14 mouse cellular contexts compared by ENCODE assay signal in the genomic region with DNA sequence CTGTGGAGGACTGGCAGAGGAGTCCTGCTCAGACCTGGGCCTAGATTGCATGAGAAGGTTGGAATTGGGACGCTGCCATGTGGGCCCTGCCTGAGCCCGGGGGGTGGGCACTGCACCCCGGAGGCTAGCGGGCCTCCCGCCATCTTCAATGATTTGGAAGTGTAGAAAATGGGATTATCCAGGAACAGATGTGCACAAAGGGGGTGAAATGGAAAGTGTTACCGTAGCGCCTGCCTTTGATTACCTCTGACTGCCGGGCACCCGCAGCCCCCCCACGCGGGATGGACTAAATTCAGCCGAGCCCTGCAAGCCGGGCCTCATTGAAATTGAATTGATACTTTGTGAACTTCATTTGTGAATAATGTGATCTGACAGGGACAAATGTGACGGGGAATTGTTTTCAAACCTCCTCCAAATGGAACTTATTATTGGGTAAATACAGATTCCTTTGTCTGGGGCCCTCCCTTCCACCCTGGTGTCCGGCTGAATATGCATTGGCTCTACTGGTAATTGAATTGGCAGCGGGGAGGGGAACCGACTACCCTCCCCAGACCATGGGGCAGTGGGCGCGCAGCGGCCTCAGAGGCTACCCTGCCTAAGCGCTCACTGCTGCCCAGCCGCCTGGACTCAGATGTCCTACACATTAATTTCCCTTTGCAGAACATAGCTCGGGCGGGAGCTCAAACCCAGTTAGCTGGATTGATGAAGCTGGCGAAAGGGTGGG.
DNase-seq lines count a peak whose midpoint lies in the region; ATAC-seq and TF ChIP-seq lines count a peak whose summit lies in the region.
"Had no signal": no experiment of that assay in that cellular context is flagged by ENCODE, and none has a peak within 500 bp of the region (broad histone marks: within the 10 kb centered on the region; RNA-seq: fewer than 3 reads in every experiment).

No protein-coding gene starts in this region.

- no peak for TF ChIP-seq CTCF in cerebellum, adult 2 months (IDR thresholded peaks at IDR 0.05; ENCODE audit: borderline replicate concordance, insufficient read depth, low read depth, low read length)

- no peak for DNase-seq in cerebellum, adult 2 months
- DNase-seq in cerebellum, postnatal 14 days, result no peak
- DNase-seq in layer of hippocampus, adult 18-20 months (ENCODE audit: low spot score in 2 of 2), result no peak
- DNase-seq in right cerebral cortex, postnatal 4 days, result no peak
- DNase-seq in heart, adult 11 months, result no peak
- DNase-seq: gastrocnemius, postnatal 10 days; lung, postnatal 14 days; thymus, postnatal 4 days had no signal

- 28% methylated on average over 25 of the region's 25 CpGs for WGBS in cerebellum, adult 2 months
- WGBS in embryonic facial prominence, embryonic 15.5 days, result 24% methylated on average over 25 of the region's 25 CpGs
- 25% methylated on average over 25 of the region's 25 CpGs for WGBS in hindbrain, embryonic 15.5 days
- WGBS in midbrain, embryonic 16.5 days, result 14% methylated on average over 25 of the region's 25 CpGs

- no peaks in the 10 kb centered on the region for H3K27me3 ChIP-seq in cerebellum, adult 2 months (ENCODE audit: control insufficient read depth, insufficient read depth, low read length)
- H3K27me3 ChIP-seq in embryonic facial prominence, embryonic 15.5 days, result peaks cover 35% of the 10 kb centered on the region
- 0 out of 2 replicates have a peak, but pooled peaks cover 5% of the 10 kb centered on the region for H3K27me3 ChIP-seq in hindbrain, embryonic 15.5 days
- no peaks in the 10 kb centered on the region; the same call in 1 of the 2 replicates for H3K27me3 ChIP-seq in midbrain, embryonic 16.5 days (ENCODE audit: control insufficient read depth, insufficient read depth, low read depth, low read length)

- H3K9me3 ChIP-seq in embryonic facial prominence, embryonic 15.5 days (replicated peaks), result no peaks in the 10 kb centered on the region
- no peaks in the 10 kb centered on the region for H3K9me3 ChIP-seq in hindbrain, embryonic 15.5 days
- no peaks in the 10 kb centered on the region for H3K9me3 ChIP-seq in midbrain, embryonic 16.5 days (replicated peaks; ENCODE audit: control insufficient read depth, low read length, poor library complexity, severe bottlenecking)
- H3K9me3 ChIP-seq: limb, embryonic 15.5 days had no signal

- H3K4me1 ChIP-seq in cerebellum, adult 2 months (ENCODE audit: control insufficient read depth, insufficient read depth, low read length), result no peaks in the 10 kb centered on the region
- H3K4me1 ChIP-seq in embryonic facial prominence, embryonic 15.5 days, result peaks cover 14% of the 10 kb centered on the region
- H3K4me1 ChIP-seq in hindbrain, embryonic 15.5 days (replicated peaks), result peaks cover 15% of the 10 kb centered on the region
- peaks cover 13% of the 10 kb centered on the region for H3K4me1 ChIP-seq in midbrain, embryonic 16.5 days (ENCODE audit: control insufficient read depth, insufficient read depth, low read length)

- no peak overlapping the region for H3K9ac ChIP-seq in embryonic facial prominence, embryonic 15.5 days
- no peak overlapping the region for H3K9ac ChIP-seq in hindbrain, embryonic 15.5 days
- H3K9ac ChIP-seq in midbrain, embryonic 16.5 days (ENCODE audit: low read depth, low read length), result peak overlapping the region; percentile 42; the same call in 1 of the 2 replicates
- H3K9ac ChIP-seq: limb, embryonic 15.5 days had no signal

- no peak for TF ChIP-seq POLR2A in cerebellum, adult 2 months (IDR thresholded peaks at IDR 0.05; ENCODE audit: borderline replicate concordance, insufficient read depth, low read length)

- H3K4me3 ChIP-seq in cerebellum, adult 2 months (replicated peaks; ENCODE audit: insufficient read depth, low read depth, low read length), result peak overlapping the region; percentile 34
- H3K4me3 ChIP-seq in embryonic facial prominence, embryonic 15.5 days (replicated peaks), result no peak overlapping the region
- H3K4me3 ChIP-seq in hindbrain, embryonic 15.5 days, result peak overlapping the region; percentile 2; the same call in 1 of the 2 replicates
- 0 out of 2 replicates have a peak overlapping the region, but pooled peaks have one; percentile 6 for H3K4me3 ChIP-seq in midbrain, embryonic 16.5 days (ENCODE audit: low read depth, low read length)
- H3K4me3 ChIP-seq: layer of hippocampus, adult 2 months; limb, embryonic 15.5 days had no signal

- no peaks in the 10 kb centered on the region for H3K36me3 ChIP-seq in embryonic facial prominence, embryonic 15.5 days
- H3K36me3 ChIP-seq in hindbrain, embryonic 15.5 days, result no peaks in the 10 kb centered on the region
- H3K36me3 ChIP-seq in midbrain, embryonic 16.5 days (ENCODE audit: control insufficient read depth, insufficient read depth, low read length), result no peaks in the 10 kb centered on the region
- H3K36me3 ChIP-seq: limb, embryonic 15.5 days had no signal

- H3K4me2 ChIP-seq in embryonic facial prominence, embryonic 15.5 days (replicated peaks), result peak overlapping the region; percentile 42
- peak overlapping the region; percentile 42 for H3K4me2 ChIP-seq in hindbrain, embryonic 15.5 days
- H3K4me2 ChIP-seq in midbrain, embryonic 16.5 days (ENCODE audit: low read length), result peak overlapping the region; percentile 41
- H3K4me2 ChIP-seq: limb, embryonic 15.5 days had no signal

- no peak overlapping the region for H3K27ac ChIP-seq in cerebellum, adult 2 months (ENCODE audit: insufficient read depth, low read length)
- H3K27ac ChIP-seq in embryonic facial prominence, embryonic 15.5 days (replicated peaks), result no peak overlapping the region
- H3K27ac ChIP-seq in hindbrain, embryonic 15.5 days (replicated peaks), result no peak overlapping the region
- no peak overlapping the region for H3K27ac ChIP-seq in midbrain, embryonic 16.5 days (ENCODE audit: low read length)
- H3K27ac ChIP-seq: layer of hippocampus, adult 2 months; limb, embryonic 15.5 days had no signal

- no peak for ATAC-seq in embryonic facial prominence, embryonic 15.5 days (ENCODE audit: insufficient number of reproducible peaks, low FRiP score, low TSS enrichment, low read depth)
- 0 out of 2 replicates have a peak, but pooled peaks have one; percentile 49 for ATAC-seq in hindbrain, embryonic 15.5 days (ENCODE audit: low FRiP score, low read depth)
- ATAC-seq in midbrain, embryonic 16.5 days, result peak; percentile 53
- ATAC-seq: inflammation-experienced regulatory T-cells, adult 6 months had no signal
